Mouse (Mus musculus) C2C12 (cell line): ENCODE measurements around the gene Hspa4.

Experiments used
- CEBPB ChIP-seq: IDR thresholded peaks from one replicate; pipeline ENCODE4 v1.6.1; 2011; ENCODE audit warnings: low read depth, mild to moderate bottlenecking, control low read depth, moderate library complexity
- CTCF ChIP-seq: IDR thresholded peaks from one replicate; pipeline ENCODE4 v1.5.1; 2011; ENCODE audit not compliant: control insufficient read depth, insufficient read depth, insufficient read length
- MAX ChIP-seq: IDR thresholded peaks from one replicate; pipeline ENCODE4 v1.6.1; 2011; ENCODE audit warnings: mild to moderate bottlenecking, control low read depth
- MYOD1 ChIP-seq: IDR thresholded peaks from one replicate; pipeline ENCODE4 v1.6.1; 2011; ENCODE audit warnings: low read depth; ENCODE audit not compliant: control insufficient read depth, insufficient read length

- TF ChIP-seq CTCF: no peak
- no peak for TF ChIP-seq MYOD1
- TF ChIP-seq CEBPB: no peak
- TF ChIP-seq MAX: no peak
Observed at GRCm38 (mm10) chr11:53337684-53338083, 37.4 kb upstream of the Hspa4 start.
